Mouse (Mus musculus): ENCODE results near the gene Dhodh. TPM values are rescaled to one million over a fixed set of nuclear protein-coding genes. Genes with fewer than 3 reads are reported as not detected.

The Dhodh gene
- polyA plus RNA-seq, 1 experiment from 2014 or later, result 38.2 TPM

- no peak overlapping the region for H3K27ac ChIP-seq (ENCODE audit: poor library complexity, severe bottlenecking)
- no peaks in the 10 kb centered on the region for H3K36me3 ChIP-seq
- peaks cover 5% of the 10 kb centered on the region; the same call in 1 of the 2 replicates for H3K27me3 ChIP-seq (replicated peaks)
- H3K4me1 ChIP-seq (replicated peaks), result no peaks in the 10 kb centered on the region
- no peak overlapping the region for H3K4me2 ChIP-seq
- H3K9me3 ChIP-seq (replicated peaks), result peaks cover 7% of the 10 kb centered on the region
- WGBS, result 68% methylated on average over 3 of the region's 3 CpGs
- no peak overlapping the region for H3K9ac ChIP-seq
- no peak overlapping the region for H3K4me3 ChIP-seq
- ATAC-seq (ENCODE audit: insufficient number of reproducible peaks, low FRiP score), result no peak
These were observed 7.1 kb upstream of the Dhodh start for GRCm38 (mm10) chr8:109615569-109615968.

- peaks cover 3% of the 10 kb centered on the region for H3K9me3 ChIP-seq (replicated peaks)
- H3K27me3 ChIP-seq (replicated peaks), result peaks cover 5% of the 10 kb centered on the region; the same call in 1 of the 2 replicates
- H3K36me3 ChIP-seq, result no peaks in the 10 kb centered on the region
- H3K4me1 ChIP-seq (replicated peaks), result no peaks in the 10 kb centered on the region
- ATAC-seq (ENCODE audit: insufficient number of reproducible peaks, low FRiP score), result no peak
- H3K27ac ChIP-seq (ENCODE audit: poor library complexity, severe bottlenecking), result no peak within 1 kb of the TSS
- 46% methylated on average over 27 of the region's 27 CpGs for WGBS
- no peak within 1 kb of the TSS for H3K9ac ChIP-seq
- peak within 1 kb of the TSS; percentile 44 for H3K4me2 ChIP-seq
- H3K4me3 ChIP-seq, result no peak within 1 kb of the TSS; the same call in 1 of the 2 replicates
These were observed 6.1 kb upstream of the Dhodh start, which contains the start of gene Pkd1l3 for GRCm38 (mm10) chr8:109614243-109615210. Gene Pkd1l3 (plus strand): TSS chr8:109614517.

DNA sequence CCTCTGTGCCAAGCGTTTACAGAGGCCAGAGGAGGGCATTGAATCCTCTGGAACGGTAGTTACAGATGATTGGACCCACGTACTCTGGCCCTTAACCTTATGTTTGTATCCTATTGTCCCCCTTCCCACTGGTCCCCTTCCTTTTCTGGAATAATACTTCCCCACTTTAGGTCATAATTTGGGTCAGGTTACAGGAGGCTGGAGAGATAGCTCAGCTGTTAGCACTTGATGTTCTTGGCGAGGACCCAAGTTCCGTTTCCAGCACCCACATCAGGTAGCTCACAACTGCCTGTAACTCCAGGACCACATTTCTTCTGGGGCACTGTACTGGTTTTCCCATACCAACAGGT lies 655 bp upstream of the Dhodh start:
- H3K9me3 ChIP-seq (replicated peaks), result no peaks in the 10 kb centered on the region

GRCm38 (mm10) chr8:109607650-109608049 lies 823 bp downstream of the Dhodh start:
- H3K27me3 ChIP-seq (replicated peaks), result peaks cover 5% of the 10 kb centered on the region; the same call in 1 of the 2 replicates
- peak overlapping the region; percentile 65 for H3K4me3 ChIP-seq
- H3K27ac ChIP-seq (ENCODE audit: poor library complexity, severe bottlenecking), result no peak overlapping the region
- 6% methylated on average over 12 of the region's 12 CpGs for WGBS
- peaks cover 24% of the 10 kb centered on the region for H3K36me3 ChIP-seq
- ATAC-seq (ENCODE audit: insufficient number of reproducible peaks, low FRiP score), result no peak
- peak overlapping the region; percentile 92 for H3K4me2 ChIP-seq
- H3K9ac ChIP-seq, result peak overlapping the region; percentile 77
- H3K4me1 ChIP-seq (replicated peaks), result peaks cover 10% of the 10 kb centered on the region
- H3K9me3 ChIP-seq (replicated peaks), result no peaks in the 10 kb centered on the region

More for the DNA sequence above, 655 bp upstream of the Dhodh start:
- Histone ChIP-seq H3K4me3 (peak overlapping the region; percentile 65), H3K36me3 (peaks cover 11% of the 10 kb centered on the region), H3K9ac (peak overlapping the region; percentile 77), H3K27me3 (replicated peaks) (peaks cover 5% of the 10 kb centered on the region; the same call in 1 of the 2 replicates), H3K4me1 (replicated peaks) (peaks cover 10% of the 10 kb centered on the region), H3K4me2 (peak overlapping the region; percentile 92), H3K27ac (ENCODE audit: poor library complexity, severe bottlenecking) (peak overlapping the region; percentile 94)
- 12% methylated on average over 5 of the region's 5 CpGs for WGBS
- no peak for ATAC-seq (ENCODE audit: insufficient number of reproducible peaks, low FRiP score)

GRCm38 (mm10) chr8:109606725-109607124 lies 1.7 kb downstream of the Dhodh start:
- WGBS, result 79% methylated on average over 2 of the region's 2 CpGs
- H3K9ac ChIP-seq, result no peak overlapping the region
- H3K4me1 ChIP-seq (replicated peaks), result peaks cover 10% of the 10 kb centered on the region
- H3K27me3 ChIP-seq (replicated peaks), result peaks cover 5% of the 10 kb centered on the region; the same call in 1 of the 2 replicates
- no peaks in the 10 kb centered on the region for H3K9me3 ChIP-seq (replicated peaks)
- no peak overlapping the region for H3K4me3 ChIP-seq
- H3K36me3 ChIP-seq, result peaks cover 32% of the 10 kb centered on the region
- ATAC-seq (ENCODE audit: insufficient number of reproducible peaks, low FRiP score), result no peak
- no peak overlapping the region for H3K27ac ChIP-seq (ENCODE audit: poor library complexity, severe bottlenecking)
- no peak overlapping the region for H3K4me2 ChIP-seq

DNA sequence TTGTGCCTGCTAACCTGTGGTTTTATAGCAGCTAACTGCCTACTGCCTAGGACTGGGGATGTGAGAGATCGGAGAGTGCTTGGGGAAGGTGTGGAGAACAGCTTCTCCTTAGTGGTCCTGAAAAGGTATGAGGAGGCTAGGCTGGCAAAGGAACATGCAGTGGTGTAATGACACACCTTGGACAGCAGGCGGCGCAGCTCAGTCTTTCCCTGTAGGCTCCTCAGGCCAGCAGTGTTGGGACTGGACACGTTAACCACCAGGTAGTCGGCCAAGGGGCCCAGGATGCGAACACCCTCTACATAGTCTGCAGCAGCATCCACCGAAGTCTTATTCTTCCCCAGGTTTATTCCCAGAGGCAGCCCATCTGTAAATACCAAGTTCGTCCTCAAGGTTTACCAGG lies 12.6 kb downstream of the Dhodh start:
- Histone ChIP-seq H3K4me3 (no peak overlapping the region), H3K4me1 (replicated peaks) (no peaks in the 10 kb centered on the region), H3K27me3 (replicated peaks) (no peaks in the 10 kb centered on the region), H3K4me2 (no peak overlapping the region), H3K36me3 (peaks cover 57% of the 10 kb centered on the region), H3K9ac (no peak overlapping the region), H3K9me3 (replicated peaks) (no peaks in the 10 kb centered on the region), H3K27ac (ENCODE audit: poor library complexity, severe bottlenecking) (no peak overlapping the region)
- ATAC-seq (ENCODE audit: insufficient number of reproducible peaks, low FRiP score), result no peak
- 50% methylated on average over 8 of the region's 8 CpGs for WGBS

GRCm38 (mm10) chr8:109593117-109593788 lies 15.2 kb downstream of the Dhodh start:
- no peak for ATAC-seq (ENCODE audit: insufficient number of reproducible peaks, low FRiP score)
- no peak overlapping the region for H3K4me3 ChIP-seq
- no peaks in the 10 kb centered on the region for H3K27me3 ChIP-seq (replicated peaks)
- no peak overlapping the region for H3K9ac ChIP-seq
- no peaks in the 10 kb centered on the region for H3K9me3 ChIP-seq (replicated peaks)
- peaks cover 44% of the 10 kb centered on the region for H3K36me3 ChIP-seq
- 73% methylated on average over 6 of the region's 6 CpGs for WGBS
- H3K4me1 ChIP-seq (replicated peaks), result no peaks in the 10 kb centered on the region
- no peak overlapping the region for H3K27ac ChIP-seq (ENCODE audit: poor library complexity, severe bottlenecking)
- H3K4me2 ChIP-seq, result no peak overlapping the region

DNA sequence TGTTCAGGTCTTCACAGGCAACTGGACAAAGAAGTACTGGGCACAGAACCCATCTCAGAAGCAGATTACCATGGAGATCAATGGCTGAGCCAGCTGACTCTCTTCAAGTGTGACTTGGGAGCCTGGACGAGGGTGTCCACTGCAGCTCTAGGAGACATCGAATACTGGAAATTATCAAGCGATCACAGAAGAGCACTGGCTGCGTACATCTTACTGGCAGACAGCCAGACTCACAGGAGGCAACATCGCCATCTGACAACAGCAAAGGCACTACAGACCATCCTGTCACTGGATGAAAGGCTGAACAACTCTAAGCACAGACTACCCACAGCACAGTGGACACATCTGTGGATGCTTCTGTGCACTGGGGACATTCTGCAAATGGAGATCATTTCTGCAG lies 16.3 kb downstream of the Dhodh start:
- ATAC-seq (ENCODE audit: insufficient number of reproducible peaks, low FRiP score), result no peak
- Histone ChIP-seq H3K36me3 (peaks cover 41% of the 10 kb centered on the region), H3K4me1 (replicated peaks) (no peaks in the 10 kb centered on the region), H3K4me3 (no peak overlapping the region), H3K27ac (ENCODE audit: poor library complexity, severe bottlenecking) (no peak overlapping the region), H3K27me3 (replicated peaks) (no peaks in the 10 kb centered on the region), H3K9me3 (replicated peaks) (no peaks in the 10 kb centered on the region), H3K9ac (no peak overlapping the region), H3K4me2 (no peak overlapping the region)
- WGBS, result 87% methylated on average over 5 of the region's 5 CpGs

- Histone ChIP-seq H3K36me3 (peaks cover 37% of the 10 kb centered on the region), H3K27me3 (replicated peaks) (no peaks in the 10 kb centered on the region), H3K4me1 (replicated peaks) (no peaks in the 10 kb centered on the region), H3K4me3 (no peak overlapping the region), H3K27ac (ENCODE audit: poor library complexity, severe bottlenecking) (no peak overlapping the region), H3K9ac (no peak overlapping the region), H3K9me3 (replicated peaks) (no peaks in the 10 kb centered on the region), H3K4me2 (no peak overlapping the region)
- ATAC-seq (ENCODE audit: insufficient number of reproducible peaks, low FRiP score), result no peak
- 75% methylated on average over 3 of the region's 3 CpGs for WGBS
These were observed 17.1 kb downstream of the Dhodh start for GRCm38 (mm10) chr8:109591367-109591766.

- no peak for ATAC-seq (ENCODE audit: insufficient number of reproducible peaks, low FRiP score)
These were observed 17.6 kb downstream of the Dhodh start for GRCm38 (mm10) chr8:109590901-109591300.

DNA sequence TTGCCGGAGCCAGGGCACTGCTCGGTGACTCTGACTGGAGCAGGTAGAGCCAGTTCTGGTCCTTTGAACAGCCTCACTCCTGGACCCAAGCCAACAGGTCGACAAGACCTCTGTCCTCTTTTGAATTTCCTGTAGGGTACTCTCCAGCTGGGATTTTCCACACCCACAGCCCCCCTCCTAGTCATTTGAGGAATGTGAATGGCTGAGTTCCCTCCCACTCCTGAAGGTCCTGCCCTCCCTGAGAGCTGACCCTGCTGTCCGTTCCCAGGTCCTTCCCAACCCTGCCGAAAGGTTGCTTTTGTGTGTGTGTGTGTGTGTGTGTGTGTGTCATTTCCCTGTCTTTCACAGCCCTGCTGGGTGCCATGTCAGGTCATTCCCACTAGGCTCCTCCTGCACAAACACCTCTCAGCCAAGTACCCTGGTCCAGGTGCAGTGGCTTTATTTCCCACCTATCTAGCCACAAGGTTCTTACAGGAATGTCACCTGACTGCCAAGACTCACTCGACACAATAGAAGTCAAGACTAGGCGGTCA lies 21.4 kb downstream of the Dhodh start:
- no peaks in the 10 kb centered on the region for H3K27me3 ChIP-seq (replicated peaks)
- H3K27ac ChIP-seq (ENCODE audit: poor library complexity, severe bottlenecking), result no peak overlapping the region
- H3K4me1 ChIP-seq (replicated peaks), result no peaks in the 10 kb centered on the region
- ATAC-seq (ENCODE audit: insufficient number of reproducible peaks, low FRiP score), result 0 out of 2 replicates have a peak, but pooled peaks have one; percentile 22
- H3K9me3 ChIP-seq (replicated peaks), result peaks cover 13% of the 10 kb centered on the region
- H3K4me2 ChIP-seq, result no peak overlapping the region
- no peak overlapping the region for H3K9ac ChIP-seq
- 58% methylated on average over 7 of the region's 7 CpGs for WGBS
- peaks cover 6% of the 10 kb centered on the region; the same call in 1 of the 2 replicates for H3K36me3 ChIP-seq
- H3K4me3 ChIP-seq, result no peak overlapping the region

More at GRCm38 (mm10) chr8:109590901-109591300, 17.6 kb downstream of the Dhodh start:
- H3K4me1 ChIP-seq (replicated peaks), result no peaks in the 10 kb centered on the region
- H3K9me3 ChIP-seq (replicated peaks), result no peaks in the 10 kb centered on the region
- peaks cover 37% of the 10 kb centered on the region for H3K36me3 ChIP-seq
- 81% methylated on average over 9 of the region's 9 CpGs for WGBS
- H3K4me2 ChIP-seq, result no peak overlapping the region
- H3K9ac ChIP-seq, result no peak overlapping the region
- no peak overlapping the region for H3K27ac ChIP-seq (ENCODE audit: poor library complexity, severe bottlenecking)
- no peak overlapping the region for H3K4me3 ChIP-seq
- no peaks in the 10 kb centered on the region for H3K27me3 ChIP-seq (replicated peaks)
